Mouse (Mus musculus) bone marrow macrophage, adult 2 months (primary cell): ENCODE data around the gene Rab25. TPM values are rescaled to one million over a fixed set of nuclear protein-coding genes. Genes with fewer than 3 reads are reported as not detected.

Experiments
- H3K27ac ChIP-seq: 2 replicates; pipeline ENCODE4 v1.5.1; 2012; ENCODE audit warnings: low read depth, low read length; ENCODE audit not compliant: insufficient read depth
- H3K4me1 ChIP-seq: 2 replicates; pipeline ENCODE4 v1.6.1; 2012; ENCODE audit warnings: low read length; ENCODE audit not compliant: control insufficient read depth, insufficient read depth
- H3K4me3 ChIP-seq: 2 replicates; pipeline ENCODE4 v1.5.1; 2012; ENCODE audit warnings: mild to moderate bottlenecking, low read length, moderate library complexity; ENCODE audit not compliant: insufficient read depth
- CTCF ChIP-seq: IDR thresholded peaks from 2 replicates; pipeline ENCODE4 v1.5.1; 2012; ENCODE audit warnings: low read depth, mild to moderate bottlenecking, low read length, moderate library complexity
- POLR2A ChIP-seq: IDR thresholded peaks from 2 replicates; pipeline ENCODE4 v1.6.1; 2012; ENCODE audit warnings: mild to moderate bottlenecking, low read depth, low read length, borderline replicate concordance
- polyA plus RNA-seq: library from polyadenylated mRNA; stranded (reverse); fragments of >200 nt; gene quantifications from 2 replicates; pipeline ENCODE4 v1.2.4, GENCODE M21; 2012; ENCODE audit not compliant: missing spikeins, insufficient read depth, insufficient read length

Rab25 gene
- polyA plus RNA-seq, 1 experiment, result not detected

GRCm38 (mm10) chr3:88515095-88515386 lies 33.1 kb downstream of the Rab25 start:
- Histone ChIP-seq H3K4me1 (peaks cover 47% of the 10 kb centered on the region), H3K27ac (no peak overlapping the region), H3K4me3 (no peak overlapping the region)
- TF ChIP-seq POLR2A (no peak), CTCF (no peak)

GRCm38 (mm10) chr3:88514231-88515094 lies 33.6 kb downstream of the Rab25 start:
- Histone ChIP-seq H3K4me1 (peaks cover 47% of the 10 kb centered on the region), H3K4me3 (no peak overlapping the region), H3K27ac (peak overlapping the region; percentile 85)
- TF ChIP-seq POLR2A, result no peak
- no peak for TF ChIP-seq CTCF

- TF ChIP-seq POLR2A (no peak), CTCF (no peak)
- H3K27ac ChIP-seq, result peak overlapping the region; percentile 85
- peaks cover 50% of the 10 kb centered on the region for H3K4me1 ChIP-seq
- peak overlapping the region; percentile 31 for H3K4me3 ChIP-seq
Measured at GRCm38 (mm10) chr3:88513546-88514115, 34.5 kb downstream of the Rab25 start.

- TF ChIP-seq CTCF (no peak), POLR2A (no peak)
- Histone ChIP-seq H3K27ac (peak overlapping the region; percentile 85), H3K4me1 (peaks cover 50% of the 10 kb centered on the region), H3K4me3 (peak overlapping the region; percentile 31)
Measured at GRCm38 (mm10) chr3:88512896-88513545, 35.1 kb downstream of the Rab25 start.

GRCm38 (mm10) chr3:88512141-88512895 lies 35.8 kb downstream of the Rab25 start:
- Histone ChIP-seq H3K27ac (peak overlapping the region; percentile 85), H3K4me3 (no peak overlapping the region), H3K4me1 (peaks cover 50% of the 10 kb centered on the region)
- TF ChIP-seq CTCF (no peak), POLR2A (no peak)

GRCm38 (mm10) chr3:88511559-88511958 lies 36.5 kb downstream of the Rab25 start:
- TF ChIP-seq POLR2A (no peak), CTCF (no peak)
- H3K27ac ChIP-seq, result peak overlapping the region; percentile 85
- peaks cover 50% of the 10 kb centered on the region for H3K4me1 ChIP-seq
- no peak overlapping the region for H3K4me3 ChIP-seq

- Histone ChIP-seq H3K27ac (peak overlapping the region; percentile 68), H3K4me1 (peaks cover 54% of the 10 kb centered on the region), H3K4me3 (peak overlapping the region; percentile 62)
- no peak for TF ChIP-seq CTCF
- TF ChIP-seq POLR2A, result no peak
Measured at GRCm38 (mm10) chr3:88510421-88511289, 37.4 kb downstream of the Rab25 start.

- peaks cover 56% of the 10 kb centered on the region for H3K4me1 ChIP-seq
- peak within 1 kb of the TSS; percentile 82 for H3K27ac ChIP-seq
- peak within 1 kb of the TSS; percentile 62 for H3K4me3 ChIP-seq
- TF ChIP-seq CTCF, result peak; percentile 67
- TF ChIP-seq POLR2A, result no peak
Measured at GRCm38 (mm10) chr3:88509692-88510420, 38.2 kb downstream of the Rab25 start, which contains the start of gene Lmna. Gene Lmna (minus strand): TSS chr3:88509956.

GRCm38 (mm10) chr3:88509250-88509649 lies 38.9 kb downstream of the Rab25 start:
- TF ChIP-seq CTCF (no peak), POLR2A (no peak)
- H3K27ac ChIP-seq, result peak overlapping the region; percentile 82
- H3K4me1 ChIP-seq, result peaks cover 56% of the 10 kb centered on the region
- H3K4me3 ChIP-seq, result peak overlapping the region; percentile 62
